Mouse (Mus musculus): ENCODE results near the gene Pde9a.

The Pde9a gene

DNA sequence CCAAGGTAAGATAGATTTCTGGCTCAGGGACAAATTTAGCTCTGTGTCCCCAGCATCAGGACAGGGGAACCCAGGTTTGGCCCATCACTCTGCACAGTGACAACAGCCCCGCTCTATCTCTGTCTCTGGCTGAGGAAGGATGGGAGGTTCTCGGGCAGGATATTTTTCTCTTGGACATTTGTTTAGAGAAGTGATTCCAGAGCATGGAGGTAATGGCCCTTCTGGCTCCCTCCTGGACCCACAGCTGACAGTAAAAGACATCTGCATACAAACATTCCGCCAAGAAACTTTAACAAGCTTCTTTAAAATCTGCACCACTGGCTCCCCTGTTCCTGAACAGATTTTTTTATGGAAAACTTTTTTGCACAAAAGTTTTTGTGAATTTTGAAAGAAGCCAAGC, 67.5 kb downstream of the Pde9a start:
- Histone ChIP-seq H3K27me3 (ENCODE audit: control insufficient read depth, insufficient read depth, low read length, poor library complexity, severe bottlenecking) (no peaks in the 10 kb centered on the region), H3K36me3 (ENCODE audit: control insufficient read depth, insufficient read depth, low read length, poor library complexity, severe bottlenecking) (no peaks in the 10 kb centered on the region)
- DNase-seq (ENCODE audit: low read depth, low spot score), result no peak

DNA sequence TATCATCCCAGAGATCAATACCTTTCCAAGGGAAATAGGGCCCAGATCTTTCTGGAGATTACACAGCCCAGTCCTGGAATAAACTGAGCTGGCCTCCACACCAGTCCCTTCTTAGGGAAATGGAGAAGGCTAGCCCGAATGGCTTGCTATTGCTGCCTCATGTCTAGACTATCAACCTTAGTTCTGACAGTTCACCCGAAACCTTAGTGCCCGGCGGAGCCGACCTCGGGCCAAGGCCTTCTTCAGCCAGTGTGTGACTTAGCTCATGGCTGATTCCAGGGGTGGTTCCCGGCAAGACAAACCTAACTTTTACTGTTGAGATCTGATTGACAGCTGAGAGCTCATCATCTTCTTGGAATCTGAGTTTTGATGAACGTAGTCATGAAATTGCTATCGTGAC, 68.0 kb downstream of the Pde9a start:
- Histone ChIP-seq H3K36me3 (ENCODE audit: control insufficient read depth, insufficient read depth, low read length, poor library complexity, severe bottlenecking) (no peaks in the 10 kb centered on the region), H3K27me3 (ENCODE audit: control insufficient read depth, insufficient read depth, low read length, poor library complexity, severe bottlenecking) (no peaks in the 10 kb centered on the region)
- no peak for DNase-seq (ENCODE audit: low read depth, low spot score)

DNA sequence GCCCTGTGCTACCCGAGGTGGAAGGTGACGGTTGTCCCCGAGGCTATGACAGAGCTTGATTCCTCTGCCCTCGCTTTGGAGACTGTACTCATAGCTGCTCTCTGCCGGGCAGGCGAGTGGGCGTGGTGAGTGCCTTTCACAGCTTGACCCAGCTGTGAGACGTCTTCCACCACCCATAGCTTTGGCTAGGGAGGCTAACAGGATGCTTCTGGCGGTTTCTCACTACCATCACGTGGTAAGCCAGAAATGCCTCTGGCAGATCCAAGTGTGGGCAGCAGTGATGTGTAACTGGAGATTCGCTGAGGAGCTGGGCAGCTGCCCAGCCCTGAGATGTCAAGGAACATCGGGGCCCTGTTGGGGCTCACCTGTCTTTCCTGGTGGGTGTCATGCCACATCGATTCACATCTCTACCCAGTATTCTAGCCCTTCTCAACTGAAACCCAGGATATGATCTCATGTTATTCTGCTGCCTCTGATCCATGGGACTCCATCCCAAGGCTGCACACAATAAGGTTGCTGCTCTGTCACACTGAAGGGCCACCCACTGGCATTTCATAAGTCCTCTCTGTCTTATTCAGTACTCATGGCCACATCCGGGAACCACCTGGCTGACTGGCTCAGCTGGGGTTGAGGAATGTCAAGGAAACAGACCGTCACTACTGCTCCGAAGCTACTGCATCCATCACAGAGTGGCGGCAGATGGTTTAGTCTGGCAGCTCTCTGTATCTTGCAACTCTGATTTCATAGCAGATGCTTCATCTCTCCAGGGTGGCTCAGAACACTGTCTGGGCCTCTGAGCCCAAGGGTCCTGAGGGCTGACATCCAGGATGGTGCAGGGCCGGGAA, 70.9 kb downstream of the Pde9a start:
- Histone ChIP-seq H3K27me3 (ENCODE audit: control insufficient read depth, insufficient read depth, low read length, poor library complexity, severe bottlenecking) (no peaks in the 10 kb centered on the region), H3K36me3 (ENCODE audit: control insufficient read depth, insufficient read depth, low read length, poor library complexity, severe bottlenecking) (no peaks in the 10 kb centered on the region)
- no peak for DNase-seq (ENCODE audit: low read depth, low spot score)

DNA sequence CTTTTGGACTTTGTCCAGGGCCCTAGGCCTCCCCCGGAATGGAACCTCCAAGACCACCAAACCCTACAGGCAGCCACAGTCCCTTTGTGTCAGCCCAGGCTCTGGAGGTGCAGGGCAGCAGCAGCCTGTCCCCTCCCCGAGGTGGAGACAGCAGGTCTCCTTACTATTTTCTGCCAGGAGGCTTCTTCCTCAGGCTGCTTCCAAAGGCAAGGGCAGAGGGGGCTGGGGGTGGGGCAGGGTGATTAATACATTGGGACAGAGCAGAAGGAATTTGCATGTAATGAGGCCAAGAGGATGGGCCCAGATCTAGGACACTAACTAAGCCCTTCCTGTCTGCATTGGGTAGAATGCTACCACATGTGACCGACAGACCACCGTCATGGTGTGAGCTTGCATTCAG, 74.4 kb downstream of the Pde9a start:
- no peaks in the 10 kb centered on the region for H3K27me3 ChIP-seq (ENCODE audit: control insufficient read depth, insufficient read depth, low read length, poor library complexity, severe bottlenecking)
- H3K36me3 ChIP-seq (ENCODE audit: control insufficient read depth, insufficient read depth, low read length, poor library complexity, severe bottlenecking), result no peaks in the 10 kb centered on the region
- no peak for DNase-seq (ENCODE audit: low read depth, low spot score)

DNA sequence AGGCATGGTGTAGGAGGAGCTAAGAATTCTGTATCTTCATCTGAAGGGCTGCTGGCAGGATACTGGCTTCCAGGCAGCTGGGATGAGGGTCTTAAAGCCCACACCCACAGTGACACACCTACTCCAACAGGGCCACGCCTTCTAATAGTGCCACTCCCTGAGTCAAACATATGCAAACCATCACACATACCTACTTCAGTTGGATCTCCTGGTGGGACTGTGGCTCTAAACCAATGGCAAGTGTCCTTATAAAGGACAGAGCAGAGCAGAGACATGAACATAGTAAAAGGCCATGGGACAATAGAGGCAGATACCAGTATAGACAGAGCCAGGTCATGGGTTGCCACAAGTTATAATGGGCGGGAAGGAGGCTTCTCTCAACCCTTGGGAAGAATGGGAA, 76.5 kb downstream of the Pde9a start:
- no peak for DNase-seq (ENCODE audit: low read depth, low spot score)
- no peaks in the 10 kb centered on the region for H3K27me3 ChIP-seq (ENCODE audit: control insufficient read depth, insufficient read depth, low read length, poor library complexity, severe bottlenecking)

DNA sequence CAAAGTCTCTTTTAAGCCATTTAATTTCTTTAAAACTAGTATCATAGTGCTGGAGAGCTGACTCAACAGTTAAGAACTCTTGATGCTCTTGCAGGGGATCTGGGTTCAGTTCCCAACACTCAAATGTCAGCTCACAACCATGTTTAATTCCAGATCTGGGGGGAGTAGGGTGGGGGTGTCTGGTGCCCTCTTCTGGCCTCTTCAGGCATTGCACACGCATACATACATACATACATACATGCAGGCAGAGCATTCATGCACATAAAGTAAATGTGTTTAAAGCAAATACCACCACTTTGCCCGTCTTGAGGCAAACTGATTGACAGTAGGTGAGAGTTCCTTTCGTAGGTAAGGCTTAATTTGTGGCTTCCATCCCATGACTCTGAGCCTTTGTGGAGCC, 80.8 kb downstream of the Pde9a start:
- Histone ChIP-seq H3K36me3 (ENCODE audit: control insufficient read depth, insufficient read depth, low read length, poor library complexity, severe bottlenecking) (no peaks in the 10 kb centered on the region), H3K27me3 (ENCODE audit: control insufficient read depth, insufficient read depth, low read length, poor library complexity, severe bottlenecking) (no peaks in the 10 kb centered on the region)
- peak; percentile 26 for DNase-seq (ENCODE audit: low read depth, low spot score)

More for the DNA sequence above, 76.5 kb downstream of the Pde9a start:
- H3K36me3 ChIP-seq (ENCODE audit: control insufficient read depth, insufficient read depth, low read length, poor library complexity, severe bottlenecking), result no peaks in the 10 kb centered on the region

DNA sequence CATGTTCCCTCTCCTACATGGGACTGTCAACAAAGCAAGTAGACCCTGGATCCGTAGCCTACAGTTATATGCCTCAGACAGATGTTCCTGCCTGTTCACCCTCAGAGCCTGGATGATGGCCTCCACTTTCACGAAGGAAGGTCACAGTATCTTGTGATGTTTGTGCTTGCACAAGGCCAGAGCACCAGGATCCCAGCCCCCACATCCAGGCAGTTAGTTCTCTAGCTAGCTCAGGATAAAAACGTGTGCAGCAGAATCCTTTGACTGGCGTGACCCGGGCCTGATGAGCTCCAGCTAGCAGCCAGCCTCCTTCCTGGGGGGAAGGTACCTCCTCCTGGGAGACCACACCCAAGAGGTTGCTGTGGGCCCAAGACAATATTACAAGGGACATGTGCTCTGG, 82.5 kb downstream of the Pde9a start:
- Histone ChIP-seq H3K27me3 (ENCODE audit: control insufficient read depth, insufficient read depth, low read length, poor library complexity, severe bottlenecking) (no peaks in the 10 kb centered on the region), H3K36me3 (ENCODE audit: control insufficient read depth, insufficient read depth, low read length, poor library complexity, severe bottlenecking) (no peaks in the 10 kb centered on the region)
- DNase-seq (ENCODE audit: low read depth, low spot score), result no peak

DNA sequence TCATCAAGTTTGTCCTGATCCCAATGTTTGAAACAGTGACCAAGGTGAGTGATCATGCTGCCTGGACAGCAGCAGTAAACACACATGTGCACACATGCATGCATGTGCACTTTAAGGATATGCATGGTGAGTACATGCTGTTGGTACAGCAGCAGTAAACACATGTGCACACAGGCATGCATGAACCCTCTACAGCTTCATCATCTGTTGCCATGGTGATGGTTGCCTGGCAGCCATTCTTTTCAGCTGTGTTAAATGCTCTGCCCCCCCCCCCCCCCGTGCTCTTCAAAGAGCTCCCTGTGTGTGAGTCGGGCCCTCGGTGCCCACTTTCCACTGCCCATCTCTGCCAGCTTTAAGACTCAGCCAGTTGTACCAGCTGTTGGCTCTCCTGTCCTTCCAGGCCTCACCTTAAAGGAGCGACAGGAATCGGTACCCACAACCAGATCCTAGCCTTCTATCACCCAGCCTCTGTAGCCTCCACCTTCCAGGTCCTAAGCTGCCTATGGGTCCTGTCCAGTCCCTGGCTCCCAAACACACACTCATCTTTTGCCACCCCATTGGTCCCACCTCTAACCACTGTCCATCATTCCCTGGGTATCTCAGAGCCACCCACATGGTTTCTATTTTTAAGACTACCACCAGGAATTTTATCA, 84.9 kb downstream of the Pde9a start:
- DNase-seq (ENCODE audit: low read depth, low spot score), result no peak
- H3K36me3 ChIP-seq (ENCODE audit: control insufficient read depth, insufficient read depth, low read length, poor library complexity, severe bottlenecking), result no peaks in the 10 kb centered on the region
- H3K27me3 ChIP-seq (ENCODE audit: control insufficient read depth, insufficient read depth, low read length, poor library complexity, severe bottlenecking), result no peaks in the 10 kb centered on the region

DNA sequence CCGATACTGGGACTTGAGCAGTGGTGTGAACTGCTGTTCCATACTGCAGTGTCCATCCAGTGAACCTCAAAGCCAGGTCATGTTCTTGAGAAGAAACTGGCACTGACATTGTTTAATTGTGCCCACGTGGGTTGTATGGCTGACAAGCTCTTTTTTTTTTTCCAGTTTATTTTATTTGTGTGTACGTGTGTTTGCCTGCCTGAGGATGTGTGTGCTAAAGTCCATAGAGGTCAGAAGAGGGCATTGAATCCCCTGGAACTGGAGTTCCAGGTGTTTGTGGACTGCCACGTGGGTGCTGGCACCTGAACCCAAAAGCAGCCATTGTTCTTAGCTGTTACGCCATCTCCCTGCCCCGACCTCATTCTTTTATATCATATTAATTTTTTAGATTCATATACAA, 88.4 kb downstream of the Pde9a start:
- DNase-seq (ENCODE audit: low read depth, low spot score), result no peak
- Histone ChIP-seq H3K36me3 (ENCODE audit: control insufficient read depth, insufficient read depth, low read length, poor library complexity, severe bottlenecking) (no peaks in the 10 kb centered on the region), H3K27me3 (ENCODE audit: control insufficient read depth, insufficient read depth, low read length, poor library complexity, severe bottlenecking) (no peaks in the 10 kb centered on the region)

DNA sequence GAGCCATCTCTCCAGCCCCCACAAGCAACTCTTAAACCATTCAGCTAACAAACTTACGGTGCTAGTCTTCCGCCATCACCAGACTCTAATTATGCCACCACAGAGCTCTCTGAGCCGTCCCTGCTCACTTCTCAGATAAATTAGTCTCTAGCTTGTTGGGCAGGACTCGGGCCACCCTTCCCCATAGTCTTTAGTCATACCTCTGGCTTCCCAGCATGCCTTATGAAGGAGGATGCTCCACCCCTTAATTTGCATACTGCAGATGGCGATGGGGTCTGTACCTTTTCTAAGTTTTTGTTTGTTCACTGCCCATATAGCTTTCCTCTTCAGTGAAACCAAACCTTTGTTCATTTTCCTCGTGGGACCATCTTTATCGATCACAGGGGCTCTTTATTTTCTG, 92.6 kb downstream of the Pde9a start:
- Histone ChIP-seq H3K27me3 (ENCODE audit: control insufficient read depth, insufficient read depth, low read length, poor library complexity, severe bottlenecking) (no peaks in the 10 kb centered on the region), H3K36me3 (ENCODE audit: control insufficient read depth, insufficient read depth, low read length, poor library complexity, severe bottlenecking) (no peaks in the 10 kb centered on the region)
- DNase-seq (ENCODE audit: low read depth, low spot score), result no peak

DNA sequence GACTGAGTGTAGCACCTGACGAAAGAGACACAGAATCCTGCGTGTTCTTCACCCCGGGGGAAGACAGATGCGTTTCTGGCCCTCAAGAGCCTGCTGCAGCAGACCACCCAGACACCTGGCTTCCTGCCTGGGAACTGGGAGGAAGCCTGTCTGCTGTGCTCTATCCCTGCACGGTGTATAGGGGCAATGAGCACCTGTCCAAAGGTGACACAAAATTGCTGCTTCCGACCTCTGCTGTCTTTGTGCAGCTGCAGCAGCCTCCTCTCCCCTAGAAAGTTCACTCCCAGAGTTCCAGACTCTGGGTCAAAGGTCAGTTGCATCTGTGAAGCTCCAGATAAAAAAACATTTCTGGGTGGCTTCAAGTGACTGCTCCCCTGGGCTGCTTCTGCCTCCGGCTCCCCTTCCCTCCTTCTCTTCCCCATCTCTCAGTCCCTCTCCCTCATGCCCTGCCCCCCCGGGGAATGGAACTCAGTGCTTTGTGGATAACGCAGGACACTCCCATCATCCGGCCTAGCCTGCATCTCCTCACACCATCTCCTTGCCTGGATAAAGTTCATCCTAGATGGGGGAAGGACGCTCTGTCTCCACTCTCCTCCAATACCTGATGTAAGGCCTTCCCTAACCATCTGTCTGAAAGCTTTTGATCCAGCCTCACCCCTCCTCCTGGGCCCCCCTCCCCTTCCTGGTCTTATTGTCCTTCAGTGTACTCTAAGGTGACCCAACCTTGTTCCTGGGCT, 93.3 kb downstream of the Pde9a start:
- no peak for DNase-seq (ENCODE audit: low read depth, low spot score)
- Histone ChIP-seq H3K36me3 (ENCODE audit: control insufficient read depth, insufficient read depth, low read length, poor library complexity, severe bottlenecking) (no peaks in the 10 kb centered on the region), H3K27me3 (ENCODE audit: control insufficient read depth, insufficient read depth, low read length, poor library complexity, severe bottlenecking) (no peaks in the 10 kb centered on the region)

DNA sequence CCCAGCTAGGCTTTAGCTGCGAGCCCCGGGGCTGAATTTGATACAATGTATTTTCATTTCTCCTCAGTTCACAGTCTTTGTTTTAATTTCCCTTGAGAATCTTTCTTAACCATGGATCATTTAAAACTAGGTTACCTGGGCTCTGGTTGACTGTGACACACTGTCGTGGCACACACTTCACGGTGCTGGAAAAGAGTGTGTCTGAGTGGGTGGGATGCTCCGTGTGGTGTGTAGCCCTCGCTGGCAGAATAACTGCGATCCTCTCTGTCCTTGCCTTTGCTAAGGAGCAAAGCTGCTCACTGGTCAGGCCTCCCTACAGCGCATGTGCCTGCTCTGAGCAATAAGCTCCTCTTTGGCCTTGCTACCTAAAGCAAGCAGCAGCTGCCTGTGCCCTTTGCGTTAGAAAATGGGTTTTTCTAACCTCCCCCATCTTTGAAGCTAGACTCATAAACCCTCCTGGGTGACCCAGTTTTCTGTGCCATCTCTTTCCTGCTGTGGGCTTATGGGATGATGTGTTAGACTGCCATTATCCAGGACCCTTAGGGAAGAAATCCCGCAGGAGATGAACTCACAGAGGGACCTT, 100.7 kb downstream of the Pde9a start:
- DNase-seq (ENCODE audit: low read depth, low spot score), result no peak
- H3K36me3 ChIP-seq (ENCODE audit: control insufficient read depth, insufficient read depth, low read length, poor library complexity, severe bottlenecking), result no peaks in the 10 kb centered on the region
- H3K27me3 ChIP-seq (ENCODE audit: control insufficient read depth, insufficient read depth, low read length, poor library complexity, severe bottlenecking), result no peaks in the 10 kb centered on the region

DNA sequence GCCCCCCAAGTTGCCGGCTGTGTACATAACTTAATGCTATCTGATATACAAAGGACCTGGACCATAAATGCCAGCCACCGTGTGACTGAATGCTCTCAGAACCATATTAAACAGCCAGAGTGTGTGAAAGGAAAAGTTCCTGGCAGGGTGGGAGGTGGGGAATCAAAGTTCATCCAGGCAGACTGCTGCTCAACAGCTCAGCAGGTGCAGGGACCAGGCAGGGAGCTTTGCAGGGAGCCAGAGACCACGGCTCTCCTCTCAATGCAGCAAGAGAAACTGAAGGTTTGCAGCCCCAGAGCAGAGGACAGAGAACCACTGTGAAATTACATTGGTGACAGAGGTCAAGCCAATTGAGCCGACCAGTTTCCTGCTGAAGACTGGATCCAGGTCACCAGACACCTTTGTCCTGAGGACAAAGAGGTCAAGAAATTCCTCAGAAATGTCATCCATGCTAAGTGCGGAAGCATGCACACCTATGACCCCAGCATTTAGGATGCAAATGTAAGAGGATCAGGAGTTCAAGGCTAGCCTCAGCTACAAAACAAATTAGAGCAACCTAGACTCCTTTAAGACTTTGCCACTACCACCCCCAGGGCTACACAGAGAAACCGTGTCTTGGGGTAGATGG, 101.5 kb downstream of the Pde9a start:
- no peaks in the 10 kb centered on the region for H3K27me3 ChIP-seq (ENCODE audit: control insufficient read depth, insufficient read depth, low read length, poor library complexity, severe bottlenecking)
- no peaks in the 10 kb centered on the region for H3K36me3 ChIP-seq (ENCODE audit: control insufficient read depth, insufficient read depth, low read length, poor library complexity, severe bottlenecking)
- DNase-seq (ENCODE audit: low read depth, low spot score), result no peak

DNA sequence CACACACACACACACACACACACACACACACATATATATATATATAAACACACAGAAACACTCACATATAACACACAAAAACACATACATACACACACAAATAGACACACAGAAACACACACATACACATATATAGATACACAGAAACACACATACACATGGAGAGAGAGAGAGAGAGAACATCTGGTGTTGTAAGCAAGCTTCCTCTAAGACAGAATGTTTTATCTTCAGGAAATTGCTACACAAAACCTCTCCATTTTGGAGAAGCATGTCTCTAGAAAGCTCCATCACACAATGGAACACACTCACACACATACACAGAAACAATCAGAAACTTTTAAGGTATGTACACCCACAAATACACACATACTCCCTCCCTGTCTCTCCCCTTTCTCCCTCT, 105.3 kb downstream of the Pde9a start:
- Histone ChIP-seq H3K36me3 (ENCODE audit: control insufficient read depth, insufficient read depth, low read length, poor library complexity, severe bottlenecking) (no peaks in the 10 kb centered on the region), H3K27me3 (ENCODE audit: control insufficient read depth, insufficient read depth, low read length, poor library complexity, severe bottlenecking) (no peaks in the 10 kb centered on the region)
- no peak for DNase-seq (ENCODE audit: low read depth, low spot score)

All from splenic B cell, adult 2 months (primary cell).